Mouse (Mus musculus): Measurements from ENCODE around the gene Nudt14.

DNA sequence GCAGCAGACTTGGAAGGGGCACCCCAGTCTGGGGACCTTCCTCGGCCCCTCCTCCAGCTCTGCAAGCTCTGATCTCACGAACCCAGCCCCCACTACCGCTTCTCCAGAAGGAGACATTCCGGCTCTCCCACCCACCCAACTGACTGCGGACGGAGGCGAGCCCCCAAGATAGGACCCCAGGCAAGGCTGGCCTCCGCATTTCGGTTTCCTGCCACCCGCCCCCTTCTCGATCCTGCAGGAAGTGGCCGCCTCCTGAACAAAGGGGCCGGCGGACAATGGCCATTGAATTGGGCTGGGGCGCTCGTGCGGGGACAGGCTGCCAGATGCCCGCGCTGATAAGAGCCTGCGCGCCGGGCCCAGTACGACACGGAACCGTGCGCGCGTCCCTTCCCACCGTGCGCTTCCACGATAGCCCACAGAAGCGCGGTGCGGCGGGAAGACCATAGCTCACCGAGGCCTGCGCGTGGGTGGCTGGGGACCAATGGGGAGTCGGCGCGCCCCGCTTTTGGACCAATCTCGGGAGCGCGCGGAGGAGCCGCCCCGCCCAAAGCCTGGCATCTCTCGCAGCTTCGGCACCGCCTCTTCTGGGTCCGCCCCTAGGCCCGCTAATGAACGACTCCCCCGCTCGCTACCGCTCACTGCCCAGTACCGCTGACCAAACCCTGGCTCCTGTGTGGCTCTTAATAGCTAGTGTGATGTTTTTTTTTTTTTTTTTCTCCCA, 8.3 kb upstream of the Nudt14 start:
- no peak for TF ChIP-seq EP300 (IDR thresholded peaks at IDR 0.05; ENCODE audit: low read depth)
- TF ChIP-seq CTCF (IDR thresholded peaks at IDR 0.05; ENCODE audit: low read depth), result no peak
